Comparison of ENCODE assay signal across 12 mouse cellular contexts in the genomic region with DNA sequence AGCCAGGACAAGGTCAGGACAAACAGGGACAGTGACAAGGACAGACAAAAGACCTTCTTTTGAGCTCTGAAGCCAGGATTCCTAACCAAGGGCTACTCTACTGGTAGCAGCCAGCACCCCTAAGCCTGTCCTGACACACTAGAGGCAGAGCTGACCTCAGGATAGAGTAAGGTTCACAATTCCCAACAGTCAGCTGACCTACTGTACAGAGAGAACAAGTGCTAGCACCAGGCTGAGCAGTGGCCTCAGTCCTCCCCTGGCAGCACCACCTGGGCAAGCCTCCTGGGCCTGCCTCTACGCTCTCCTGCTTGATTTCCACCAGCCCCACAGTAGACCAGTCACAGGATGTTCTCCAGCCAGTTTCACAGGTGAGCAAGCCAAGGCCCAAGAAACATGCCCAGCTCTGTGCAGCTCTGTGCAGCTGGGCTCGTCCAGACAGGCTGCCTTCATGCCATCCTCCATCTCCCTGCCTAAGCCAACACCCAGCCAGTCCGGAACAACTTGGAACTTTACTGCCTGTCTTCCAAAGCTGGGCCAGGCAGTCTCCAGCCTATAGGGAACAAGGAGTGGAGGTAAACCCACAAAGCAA. TPM values are rescaled to one million over a fixed set of nuclear protein-coding genes. Genes with fewer than 3 reads are reported as not detected.
DNase-seq lines count a peak whose midpoint lies in the region; ATAC-seq and TF ChIP-seq lines count a peak whose summit lies in the region.
"Had no signal": no experiment of that assay in that cellular context is flagged by ENCODE, and none has a peak within 500 bp of the region (broad histone marks: within the 10 kb centered on the region; RNA-seq: fewer than 3 reads in every experiment).

No protein-coding gene starts in this region.

- H3K27ac ChIP-seq in embryonic facial prominence, embryonic 13.5 days = peak overlapping the region; percentile 5; the same call in 1 of the 2 replicates
- no peak overlapping the region for H3K27ac ChIP-seq in embryonic facial prominence, embryonic 10.5 days (replicated peaks)
- no peak overlapping the region for H3K27ac ChIP-seq in kidney, postnatal 0 days
- no peak overlapping the region for H3K27ac ChIP-seq in kidney, embryonic 16.5 days (ENCODE audit: low read length)
- H3K27ac ChIP-seq in embryonic facial prominence, embryonic 15.5 days (replicated peaks) = peak overlapping the region; percentile 65
- no peak overlapping the region for H3K27ac ChIP-seq in forebrain, embryonic 10.5 days
- H3K27ac ChIP-seq: forebrain, embryonic 13.5 days had no signal

- peaks cover 27% of the 10 kb centered on the region for H3K4me1 ChIP-seq in embryonic facial prominence, embryonic 13.5 days
- no peaks in the 10 kb centered on the region; the same call in 1 of the 2 replicates for H3K4me1 ChIP-seq in embryonic facial prominence, embryonic 10.5 days
- no peaks in the 10 kb centered on the region for H3K4me1 ChIP-seq in kidney, postnatal 0 days (replicated peaks; ENCODE audit: insufficient read depth, low read length)
- no peaks in the 10 kb centered on the region for H3K4me1 ChIP-seq in kidney, embryonic 16.5 days (ENCODE audit: insufficient read depth, low read length)
- peaks cover 91% of the 10 kb centered on the region for H3K4me1 ChIP-seq in E14TG2a.4 (replicated peaks; ENCODE audit: low read depth, low read length)
- H3K4me1 ChIP-seq in embryonic facial prominence, embryonic 15.5 days = peaks cover 40% of the 10 kb centered on the region
- H3K4me1 ChIP-seq in forebrain, embryonic 10.5 days = no peaks in the 10 kb centered on the region; the same call in 1 of the 2 replicates

- H3K4me2 ChIP-seq in embryonic facial prominence, embryonic 13.5 days = no peak overlapping the region
- no peak overlapping the region for H3K4me2 ChIP-seq in kidney, postnatal 0 days (ENCODE audit: low read length)
- H3K4me2 ChIP-seq in kidney, embryonic 16.5 days (replicated peaks; ENCODE audit: low read depth, low read length) = no peak overlapping the region
- no peak overlapping the region for H3K4me2 ChIP-seq in embryonic facial prominence, embryonic 15.5 days (replicated peaks)
- H3K4me2 ChIP-seq: forebrain, embryonic 13.5 days; heart, embryonic 11.5 days; lung, embryonic 14.5 days had no signal

- TF ChIP-seq CTCF in kidney, postnatal 0 days (IDR thresholded peaks at IDR 0.05; ENCODE audit: low read depth) = no peak
- no peak for TF ChIP-seq CTCF in E14TG2a.4 (conservative IDR thresholded peaks at IDR 0.05; ENCODE audit: low read length)

- no peak overlapping the region for H3K4me3 ChIP-seq in embryonic facial prominence, embryonic 13.5 days
- H3K4me3 ChIP-seq in embryonic facial prominence, embryonic 10.5 days = no peak overlapping the region
- H3K4me3 ChIP-seq in kidney, postnatal 0 days (replicated peaks; ENCODE audit: low read depth, low read length) = no peak overlapping the region
- no peak overlapping the region for H3K4me3 ChIP-seq in kidney, embryonic 16.5 days (ENCODE audit: low read length)
- H3K4me3 ChIP-seq in E14TG2a.4 (replicated peaks; ENCODE audit: low read length) = peak overlapping the region; percentile 92
- H3K4me3 ChIP-seq in embryonic facial prominence, embryonic 15.5 days (replicated peaks) = no peak overlapping the region
- H3K4me3 ChIP-seq in forebrain, embryonic 10.5 days = no peak overlapping the region
- H3K4me3 ChIP-seq: forebrain, embryonic 13.5 days had no signal

- no peak for ATAC-seq in embryonic facial prominence, embryonic 13.5 days (ENCODE audit: insufficient number of reproducible peaks, insufficient read depth, low FRiP score, low TSS enrichment, low read depth)
- ATAC-seq in kidney, postnatal 0 days (replicated peaks; ENCODE audit: low FRiP score, low read depth) = peak; percentile 38; the same call in 1 of the 2 replicates
- no peak for ATAC-seq in kidney, embryonic 16.5 days (ENCODE audit: low FRiP score, low TSS enrichment)
- ATAC-seq in embryonic facial prominence, embryonic 15.5 days (ENCODE audit: insufficient number of reproducible peaks, low FRiP score, low TSS enrichment, low read depth) = no peak
- ATAC-seq: forebrain, embryonic 13.5 days had no signal

- WGBS in embryonic facial prominence, embryonic 13.5 days = 78% methylated on average over 3 of the region's 3 CpGs
- 90% methylated on average over 3 of the region's 3 CpGs for WGBS in embryonic facial prominence, embryonic 10.5 days
- 85% methylated on average over 3 of the region's 3 CpGs for WGBS in kidney, postnatal 0 days
- 81% methylated on average over 3 of the region's 3 CpGs for WGBS in kidney, embryonic 16.5 days
- WGBS in embryonic facial prominence, embryonic 15.5 days = 65% methylated on average over 3 of the region's 3 CpGs
- WGBS in forebrain, embryonic 10.5 days = 94% methylated on average over 3 of the region's 3 CpGs

- no peak for DNase-seq in embryonic facial prominence, embryonic 10.5 days (ENCODE audit: low spot score)
- DNase-seq in kidney, postnatal 0 days (ENCODE audit: low spot score) = no peak
- DNase-seq in natural killer cell, adult 2 months (ENCODE audit: low spot score in 2 of 2) = no peak
- no peak for DNase-seq in forebrain, embryonic 10.5 days (ENCODE audit: extremely low spot score, low spot score)
- DNase-seq: lung, embryonic 14.5 days; thymus, postnatal 36 days had no signal

- no peaks in the 10 kb centered on the region for H3K27me3 ChIP-seq in embryonic facial prominence, embryonic 13.5 days
- H3K27me3 ChIP-seq in embryonic facial prominence, embryonic 10.5 days (replicated peaks; ENCODE audit: low read depth, poor library complexity, severe bottlenecking) = no peaks in the 10 kb centered on the region
- no peaks in the 10 kb centered on the region for H3K27me3 ChIP-seq in kidney, postnatal 0 days (ENCODE audit: insufficient read depth, low read length)
- H3K27me3 ChIP-seq in kidney, embryonic 16.5 days (ENCODE audit: insufficient read depth, low read length) = no peaks in the 10 kb centered on the region
- no peaks in the 10 kb centered on the region for H3K27me3 ChIP-seq in E14TG2a.4 (ENCODE audit: insufficient read depth, low read length)
- no peaks in the 10 kb centered on the region for H3K27me3 ChIP-seq in embryonic facial prominence, embryonic 15.5 days
- no peaks in the 10 kb centered on the region for H3K27me3 ChIP-seq in forebrain, embryonic 10.5 days (ENCODE audit: poor library complexity, severe bottlenecking)
- H3K27me3 ChIP-seq: forebrain, embryonic 13.5 days had no signal

- H3K9ac ChIP-seq in embryonic facial prominence, embryonic 13.5 days = peak overlapping the region; percentile 32; the same call in 1 of the 2 replicates
- no peak overlapping the region for H3K9ac ChIP-seq in kidney, postnatal 0 days (ENCODE audit: low read depth, low read length)
- no peak overlapping the region for H3K9ac ChIP-seq in kidney, embryonic 16.5 days (replicated peaks; ENCODE audit: low read length)
- no peak overlapping the region for H3K9ac ChIP-seq in embryonic facial prominence, embryonic 15.5 days
- H3K9ac ChIP-seq: forebrain, embryonic 13.5 days; lung, embryonic 14.5 days had no signal

- no peaks in the 10 kb centered on the region for H3K9me3 ChIP-seq in embryonic facial prominence, embryonic 13.5 days
- H3K9me3 ChIP-seq in embryonic facial prominence, embryonic 10.5 days = no peaks in the 10 kb centered on the region
- no peaks in the 10 kb centered on the region for H3K9me3 ChIP-seq in kidney, postnatal 0 days (replicated peaks; ENCODE audit: low read length)
- H3K9me3 ChIP-seq in kidney, embryonic 16.5 days (ENCODE audit: low read length) = no peaks in the 10 kb centered on the region
- no peaks in the 10 kb centered on the region for H3K9me3 ChIP-seq in E14TG2a.4 (ENCODE audit: low read length)
- H3K9me3 ChIP-seq in embryonic facial prominence, embryonic 15.5 days (replicated peaks) = no peaks in the 10 kb centered on the region
- no peaks in the 10 kb centered on the region for H3K9me3 ChIP-seq in forebrain, embryonic 10.5 days
- H3K9me3 ChIP-seq: forebrain, embryonic 13.5 days had no signal

- peaks cover 89% of the 10 kb centered on the region for H3K36me3 ChIP-seq in embryonic facial prominence, embryonic 13.5 days
- H3K36me3 ChIP-seq in embryonic facial prominence, embryonic 10.5 days (replicated peaks) = peaks cover 98% of the 10 kb centered on the region
- peaks cover 45% of the 10 kb centered on the region for H3K36me3 ChIP-seq in kidney, postnatal 0 days (ENCODE audit: insufficient read depth, low read length)
- H3K36me3 ChIP-seq in kidney, embryonic 16.5 days (ENCODE audit: insufficient read depth, low read length) = peaks cover 29% of the 10 kb centered on the region
- peaks cover 93% of the 10 kb centered on the region for H3K36me3 ChIP-seq in E14TG2a.4 (ENCODE audit: insufficient read depth, low read length)
- peaks cover 82% of the 10 kb centered on the region for H3K36me3 ChIP-seq in embryonic facial prominence, embryonic 15.5 days
- H3K36me3 ChIP-seq in forebrain, embryonic 10.5 days (replicated peaks) = peaks cover 98% of the 10 kb centered on the region

RNA-seq across cellular contexts. Expression of gene Ulk1, which starts 8.8 kb away (rescaled TPM):
- polyA plus RNA-seq in embryonic facial prominence, embryonic 13.5 days (2015; fragmentation: Nextera tagmentation; extraction: Ambion mirVana) = 19.2 and 21.9 TPM in 2 replicates
- polyA plus RNA-seq in embryonic facial prominence, embryonic 10.5 days (2016; fragmentation: Nextera tagmentation; extraction: Ambion mirVana) = 25.6 and 27.4 TPM in 2 replicates
- 11.4 and 12.2 TPM in 2 replicates for polyA plus RNA-seq in kidney, postnatal 0 days (2015; fragmentation: Nextera tagmentation; extraction: Ambion mirVana)
- polyA plus RNA-seq in kidney, embryonic 16.5 days (2015; fragmentation: Nextera tagmentation; extraction: Ambion mirVana) = 18.6 and 19.5 TPM in 2 replicates
- 18.6 and 21.4 TPM in 2 replicates for polyA plus RNA-seq in embryonic facial prominence, embryonic 15.5 days (2015; fragmentation: Nextera tagmentation; extraction: Ambion mirVana)
- 18.3 and 22.0 TPM in 2 replicates for polyA plus RNA-seq in forebrain, embryonic 10.5 days (2016; fragmentation: Nextera tagmentation; extraction: Ambion mirVana)

RNA-seq across cellular contexts. Expression of gene Pus1, which starts 20.7 kb away (rescaled TPM):
- 32.4 and 34.4 TPM in 2 replicates for polyA plus RNA-seq in embryonic facial prominence, embryonic 13.5 days (2015; fragmentation: Nextera tagmentation; extraction: Ambion mirVana)
- polyA plus RNA-seq in embryonic facial prominence, embryonic 10.5 days (2016; fragmentation: Nextera tagmentation; extraction: Ambion mirVana) = 42.2 and 46.0 TPM in 2 replicates
- 34.3 and 36.9 TPM in 2 replicates for polyA plus RNA-seq in kidney, postnatal 0 days (2015; fragmentation: Nextera tagmentation; extraction: Ambion mirVana)
- polyA plus RNA-seq in kidney, embryonic 16.5 days (2015; fragmentation: Nextera tagmentation; extraction: Ambion mirVana) = 44.4 and 45.1 TPM in 2 replicates
- 35.1 and 35.9 TPM in 2 replicates for polyA plus RNA-seq in embryonic facial prominence, embryonic 15.5 days (2015; fragmentation: Nextera tagmentation; extraction: Ambion mirVana)
- 47.1 and 48.4 TPM in 2 replicates for polyA plus RNA-seq in forebrain, embryonic 10.5 days (2016; fragmentation: Nextera tagmentation; extraction: Ambion mirVana)

RNA-seq across cellular contexts. Expression of gene Ep400, which starts 30.6 kb away (rescaled TPM):
- 41.4 and 49.8 TPM in 2 replicates for polyA plus RNA-seq in embryonic facial prominence, embryonic 13.5 days (2015; fragmentation: Nextera tagmentation; extraction: Ambion mirVana)
- 57.1 and 67.5 TPM in 2 replicates for polyA plus RNA-seq in embryonic facial prominence, embryonic 10.5 days (2016; fragmentation: Nextera tagmentation; extraction: Ambion mirVana)
- 21.6 and 31.7 TPM in 2 replicates for polyA plus RNA-seq in kidney, postnatal 0 days (2015; fragmentation: Nextera tagmentation; extraction: Ambion mirVana)
- 49.2 and 55.6 TPM in 2 replicates for polyA plus RNA-seq in kidney, embryonic 16.5 days (2015; fragmentation: Nextera tagmentation; extraction: Ambion mirVana)
- 46.2 and 51.6 TPM in 2 replicates for polyA plus RNA-seq in embryonic facial prominence, embryonic 15.5 days (2015; fragmentation: Nextera tagmentation; extraction: Ambion mirVana)
- polyA plus RNA-seq in forebrain, embryonic 10.5 days (2016; fragmentation: Nextera tagmentation; extraction: Ambion mirVana) = 66.8 and 68.8 TPM in 2 replicates

RNA-seq across cellular contexts. Expression of gene Hscb, which starts 38.4 kb away (rescaled TPM):
- 28.7 and 29.8 TPM in 2 replicates for polyA plus RNA-seq in embryonic facial prominence, embryonic 13.5 days (2015; fragmentation: Nextera tagmentation; extraction: Ambion mirVana)
- 27.2 and 32.3 TPM in 2 replicates for polyA plus RNA-seq in embryonic facial prominence, embryonic 10.5 days (2016; fragmentation: Nextera tagmentation; extraction: Ambion mirVana)
- polyA plus RNA-seq in kidney, postnatal 0 days (2015; fragmentation: Nextera tagmentation; extraction: Ambion mirVana) = 51.3 and 52.2 TPM in 2 replicates
- polyA plus RNA-seq in kidney, embryonic 16.5 days (2015; fragmentation: Nextera tagmentation; extraction: Ambion mirVana) = 32.1 and 35.3 TPM in 2 replicates
- polyA plus RNA-seq in embryonic facial prominence, embryonic 15.5 days (2015; fragmentation: Nextera tagmentation; extraction: Ambion mirVana) = 24.6 and 25.2 TPM in 2 replicates
- 27.5 and 29.9 TPM in 2 replicates for polyA plus RNA-seq in forebrain, embryonic 10.5 days (2016; fragmentation: Nextera tagmentation; extraction: Ambion mirVana)

RNA-seq across cellular contexts. Expression of gene Chek2, which starts 38.6 kb away (rescaled TPM):
- 26.0 and 28.5 TPM in 2 replicates for polyA plus RNA-seq in embryonic facial prominence, embryonic 13.5 days (2015; fragmentation: Nextera tagmentation; extraction: Ambion mirVana)
- polyA plus RNA-seq in embryonic facial prominence, embryonic 10.5 days (2016; fragmentation: Nextera tagmentation; extraction: Ambion mirVana) = 40.4 and 44.0 TPM in 2 replicates
- 12.9 and 14.3 TPM in 2 replicates for polyA plus RNA-seq in kidney, postnatal 0 days (2015; fragmentation: Nextera tagmentation; extraction: Ambion mirVana)
- 32.8 and 36.7 TPM in 2 replicates for polyA plus RNA-seq in kidney, embryonic 16.5 days (2015; fragmentation: Nextera tagmentation; extraction: Ambion mirVana)
- polyA plus RNA-seq in embryonic facial prominence, embryonic 15.5 days (2015; fragmentation: Nextera tagmentation; extraction: Ambion mirVana) = 17.1 and 23.5 TPM in 2 replicates
- 47.5 and 51.5 TPM in 2 replicates for polyA plus RNA-seq in forebrain, embryonic 10.5 days (2016; fragmentation: Nextera tagmentation; extraction: Ambion mirVana)

Comparison
In these comparisons a context has a peak if more than half of its experiments do, and no peak if none do; other contexts are left out.
1. H3K27ac ChIP-seq: peak in embryonic facial prominence, embryonic 13.5 days (single experiment) and embryonic facial prominence, embryonic 15.5 days (single experiment); none in embryonic facial prominence, embryonic 10.5 days (single experiment), kidney, postnatal 0 days (single experiment), kidney, embryonic 16.5 days (single experiment) and forebrain, embryonic 10.5 days (single experiment).